Mouse (Mus musculus): ENCODE results near the gene Mcoln3. TPM values are rescaled to one million over a fixed set of nuclear protein-coding genes. Genes with fewer than 3 reads are reported as not detected.
A peak's percentile ranks its signal among the peaks of the same experiment; 100 is the strongest.

Mcoln3 gene
- total and polyA plus RNA-seq, 3 experiments, result 5.2 to 11.3 (median 5.3) TPM

DNA sequence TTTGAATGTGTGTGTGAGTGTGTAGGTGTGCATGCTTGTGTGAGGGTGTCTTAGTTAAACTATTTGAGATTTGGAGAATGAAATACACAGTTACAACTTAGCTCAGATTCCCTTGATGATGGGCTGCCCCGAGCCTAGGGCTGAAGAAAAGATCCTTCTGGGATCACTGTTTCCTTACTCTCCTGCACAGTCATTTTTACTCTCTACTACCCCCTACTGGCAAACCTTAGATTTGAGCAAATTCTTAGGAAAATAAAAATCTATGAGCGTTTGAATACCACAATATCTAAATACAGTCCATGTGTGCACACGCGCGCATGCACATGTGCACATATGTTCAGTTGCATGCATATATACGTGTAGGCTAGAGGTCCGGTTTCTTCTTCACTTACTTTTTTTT is 44.5 kb upstream of the Mcoln3 start:
- dilution Hi-C loops (cut with MboI; ENCODE audit: extremely low pct_ligation_motif_present, extremely low pct_unique_long_range_greater_than_20kb, low sequenced_read_pairs), result no loop called here
- peak; percentile 62 for DNase-seq (ENCODE audit: extremely low read depth)
- in situ Hi-C loops (cut with MboI; ENCODE audit: low pct_ligation_motif_present, low pct_unique_long_range_greater_than_20kb, low sequenced_read_pairs), result no loop called here

DNA sequence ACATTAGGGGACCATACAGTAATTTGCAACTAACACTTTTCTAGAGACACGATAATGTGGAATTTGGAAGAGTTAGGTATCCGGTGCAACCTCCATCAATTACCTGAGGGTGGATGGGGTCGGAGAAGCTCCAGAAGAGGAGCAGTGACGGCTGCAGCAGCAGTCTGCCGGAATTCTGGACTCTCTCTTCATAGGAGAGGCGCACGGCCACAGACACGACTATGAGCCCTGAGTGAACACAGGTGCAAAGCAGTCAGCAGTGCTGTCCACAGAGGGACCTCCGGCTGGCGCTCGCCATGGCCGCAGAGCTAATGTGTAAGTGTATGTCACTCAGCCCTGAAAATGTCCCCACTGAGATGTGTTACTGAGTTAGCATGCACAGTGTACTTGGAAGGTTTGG is 37.0 kb upstream of the Mcoln3 start:
- H3K9ac ChIP-seq (ENCODE audit: insufficient read depth, low read depth), result no peak overlapping the region
- no peaks in the 10 kb centered on the region for H3K4me1 ChIP-seq (ENCODE audit: control insufficient read depth in 1 of 2, insufficient read depth in 2 of 2)
- DNase-seq (ENCODE audit: extremely low read depth), result no peak
- H3K27ac ChIP-seq (ENCODE audit: insufficient read depth, low read depth), result no peak overlapping the region
- dilution Hi-C loops (cut with MboI; ENCODE audit: extremely low pct_ligation_motif_present, extremely low pct_unique_long_range_greater_than_20kb, low sequenced_read_pairs) (no loop called here), in situ Hi-C loops (cut with MboI; ENCODE audit: low pct_ligation_motif_present, low pct_unique_long_range_greater_than_20kb, low sequenced_read_pairs) (no loop called here)
- no peak overlapping the region for H3K4me3 ChIP-seq (replicated peaks in 1 of 3; ENCODE audit: low read depth in 2 of 3, low read length in 2 of 3, poor library complexity in 1 of 3)
- H3K79me2 ChIP-seq (replicated peaks; ENCODE audit: control insufficient read depth, extremely low read depth, insufficient read depth, poor library complexity, severe bottlenecking), result no peaks in the 10 kb centered on the region
- TF ChIP-seq TCF12 (IDR thresholded peaks at IDR 0.05; ENCODE audit: low read depth, low read length), result no peak
- TF ChIP-seq NELFE (IDR thresholded peaks at IDR 0.05; ENCODE audit: low read depth, low read length), result no peak
- no peak for TF ChIP-seq ZNF384 (IDR thresholded peaks at IDR 0.05; ENCODE audit: low read depth, low read length)
- no peak for TF ChIP-seq PAX5 (IDR thresholded peaks at IDR 0.05; ENCODE audit: low read length)
- TF ChIP-seq MAZ (IDR thresholded peaks at IDR 0.05; ENCODE audit: low read depth, low read length), result no peak
- TF ChIP-seq ZMIZ1 (IDR thresholded peaks at IDR 0.05; ENCODE audit: low read depth, low read length), result no peak
- no peak for TF ChIP-seq GABPA (IDR thresholded peaks at IDR 0.05; ENCODE audit: insufficient replicate concordance, low read depth, low read length)
- no peak for TF ChIP-seq POLR2AphosphoS2 (IDR thresholded peaks at IDR 0.05; ENCODE audit: low read depth, low read length)
- TF ChIP-seq RCOR1 (conservative IDR thresholded peaks at IDR 0.05; ENCODE audit: low read depth, low read length), result no peak
- no peak for TF ChIP-seq MAX (IDR thresholded peaks at IDR 0.05; ENCODE audit: low read length)
- no peak for TF ChIP-seq SIN3A (IDR thresholded peaks at IDR 0.05; ENCODE audit: low read length)
- TF ChIP-seq UBTF (IDR thresholded peaks at IDR 0.05; ENCODE audit: low read depth, low read length), result no peak
- no peak for TF ChIP-seq RAD21 (IDR thresholded peaks at IDR 0.05; ENCODE audit: low read depth, low read length)
- TF ChIP-seq CHD1 (IDR thresholded peaks at IDR 0.05; ENCODE audit: low read depth, low read length), result no peak
- H3K36me3 ChIP-seq (replicated peaks in 1 of 2; ENCODE audit: control insufficient read depth in 1 of 2, insufficient read depth in 1 of 2, low read length in 1 of 2), result no peaks in the 10 kb centered on the region
- no peak overlapping the region for H3K4me2 ChIP-seq (ENCODE audit: insufficient read depth, low read depth, poor library complexity, severe bottlenecking)
- H3K9me3 ChIP-seq (replicated peaks; ENCODE audit: low read length), result peaks cover 5% of the 10 kb centered on the region
- no peaks in the 10 kb centered on the region for H3K27me3 ChIP-seq (replicated peaks)

More for the DNA sequence above, 44.5 kb upstream of the Mcoln3 start:
- Histone ChIP-seq H3K4me3 (replicated peaks in 1 of 3; ENCODE audit: low read depth in 2 of 3, low read length in 2 of 3, poor library complexity in 1 of 3) (no peak overlapping the region), H3K9me3 (replicated peaks; ENCODE audit: low read length) (no peaks in the 10 kb centered on the region), H3K36me3 (replicated peaks in 1 of 2; ENCODE audit: control insufficient read depth in 1 of 2, insufficient read depth in 1 of 2, low read length in 1 of 2) (no peaks in the 10 kb centered on the region), H3K27ac (ENCODE audit: insufficient read depth, low read depth) (no peak overlapping the region), H3K4me1 (ENCODE audit: control insufficient read depth in 1 of 2, insufficient read depth in 2 of 2) (peaks cover 0 to 7% of the 10 kb centered on the region in 2 experiments; a peak in 1 of 4 replicates), H3K9ac (ENCODE audit: insufficient read depth, low read depth) (no peak overlapping the region), H3K27me3 (replicated peaks) (no peaks in the 10 kb centered on the region), H3K79me2 (replicated peaks; ENCODE audit: control insufficient read depth, extremely low read depth, insufficient read depth, poor library complexity, severe bottlenecking) (no peaks in the 10 kb centered on the region), H3K4me2 (ENCODE audit: insufficient read depth, low read depth, poor library complexity, severe bottlenecking) (peak overlapping the region; percentile 45)
- TF ChIP-seq E2F4 (IDR thresholded peaks at IDR 0.05; ENCODE audit: insufficient replicate concordance, low read depth, low read length), result no peak
- no peak for TF ChIP-seq NRF1 (IDR thresholded peaks at IDR 0.05; ENCODE audit: low read depth, low read length)
- TF ChIP-seq BHLHE40 (IDR thresholded peaks at IDR 0.05; ENCODE audit: low read depth, low read length), result peak; percentile 64
- TF ChIP-seq SMC3 (IDR thresholded peaks at IDR 0.05; ENCODE audit: low read depth, low read length), result peak; percentile 73
- peak; percentile 60; the same call in 1 of the 2 replicates for TF ChIP-seq ZNF384 (IDR thresholded peaks at IDR 0.05; ENCODE audit: low read depth, low read length)
- TF ChIP-seq RAD21 (IDR thresholded peaks at IDR 0.05; ENCODE audit: low read depth, low read length), result peak; percentile 55
- no peak for TF ChIP-seq UBTF (IDR thresholded peaks at IDR 0.05; ENCODE audit: low read depth, low read length)
- TF ChIP-seq MXI1 (IDR thresholded peaks at IDR 0.05; ENCODE audit: low read depth, low read length), result no peak
- TF ChIP-seq JUN (IDR thresholded peaks at IDR 0.05; ENCODE audit: insufficient read depth, low read depth, low read length), result no peak
- peak; percentile 80 to 81; a peak in 3 of 4 replicates for TF ChIP-seq CTCF (conservative IDR thresholded peaks at IDR 0.05 in 1 of 2, IDR thresholded peaks at IDR 0.05 in 1 of 2; ENCODE audit: low read depth in 2 of 2, low read length in 2 of 2)
- TF ChIP-seq IRF4 (IDR thresholded peaks at IDR 0.05; ENCODE audit: low read depth, low read length), result 0 out of 2 replicates have a peak, but pooled peaks have one; percentile 17
- TF ChIP-seq JUND (conservative IDR thresholded peaks at IDR 0.05; ENCODE audit: low read depth, low read length), result peak; percentile 28; the same call in 1 of the 2 replicates
- no peak for TF ChIP-seq POLR2AphosphoS2 (IDR thresholded peaks at IDR 0.05; ENCODE audit: low read depth, low read length)
- no peak for TF ChIP-seq EP300 (IDR thresholded peaks at IDR 0.05; ENCODE audit: low read length)
